Mouse (Mus musculus) testis, adult 2 months (tissue): ENCODE data around the gene Mtfmt. TPM values are rescaled to one million over a fixed set of nuclear protein-coding genes. Genes with fewer than 3 reads are reported as not detected.

Experiments
- H3K27ac ChIP-seq: fragments of 200-500 bp; 2 replicates; pipeline ENCODE4 v1.5.1; 2012; ENCODE audit warnings: low read depth, low read length; ENCODE audit not compliant: control insufficient read depth, insufficient read depth
- H3K27me3 ChIP-seq: fragments of 200-500 bp; 2 replicates; pipeline ENCODE4 v1.6.1; 2012; ENCODE audit warnings: mild to moderate bottlenecking, low read length, moderate library complexity; ENCODE audit not compliant: control insufficient read depth, insufficient read depth
- H3K36me3 ChIP-seq: fragments of 200-500 bp; 2 replicates; pipeline ENCODE4 v1.6.1; 2012; ENCODE audit warnings: mild to moderate bottlenecking, low read length; ENCODE audit not compliant: control insufficient read depth, insufficient read depth
- H3K4me1 ChIP-seq: fragments of 200-500 bp; 2 replicates; pipeline ENCODE4 v1.6.1; 2012; ENCODE audit warnings: low read length; ENCODE audit not compliant: control insufficient read depth, insufficient read depth
- H3K4me3 ChIP-seq: fragments of 200-500 bp; 2 replicates; pipeline ENCODE4 v1.5.1; 2012; ENCODE audit warnings: low read depth, mild to moderate bottlenecking, low read length, moderate library complexity, mixed read lengths; ENCODE audit not compliant: control insufficient read depth
- CTCF ChIP-seq: fragments of 200-500 bp; IDR thresholded peaks from 2 replicates; pipeline ENCODE4 v1.5.1; 2012; ENCODE audit warnings: low read depth, mild to moderate bottlenecking, inconsistent platforms, low read length, moderate library complexity; ENCODE audit not compliant: control insufficient read depth, insufficient read depth, insufficient replicate concordance
- POLR2A ChIP-seq: fragments of 200-500 bp; IDR thresholded peaks from 2 replicates; pipeline ENCODE4 v1.6.1; 2012; ENCODE audit warnings: low read depth, mild to moderate bottlenecking, inconsistent platforms, low read length, moderate library complexity; ENCODE audit not compliant: control insufficient read depth
- polyA plus RNA-seq: library from polyadenylated mRNA; depleted of rRNA; stranded (reverse); fragments of >200 nt; gene quantifications from 2 replicates; pipeline ENCODE4 v1.2.3, GENCODE M21; 2012; rRNA removed

Mtfmt gene
- polyA plus RNA-seq, 1 experiment = 7.4 TPM

GRCm38 (mm10) chr9:65472769-65473168, 37.2 kb downstream of the Mtfmt start:
- H3K27ac ChIP-seq = no peak overlapping the region
- no peak for TF ChIP-seq CTCF
- TF ChIP-seq POLR2A = no peak
- no peaks in the 10 kb centered on the region for H3K36me3 ChIP-seq

GRCm38 (mm10) chr9:65479158-65479557, 43.6 kb downstream of the Mtfmt start:
- Histone ChIP-seq H3K27ac (no peak overlapping the region), H3K27me3 (no peaks in the 10 kb centered on the region), H3K4me1 (no peaks in the 10 kb centered on the region), H3K4me3 (no peak overlapping the region), H3K36me3 (no peaks in the 10 kb centered on the region)
- TF ChIP-seq CTCF (no peak), POLR2A (no peak)

More at GRCm38 (mm10) chr9:65472769-65473168, 37.2 kb downstream of the Mtfmt start:
- Histone ChIP-seq H3K4me1 (no peaks in the 10 kb centered on the region), H3K4me3 (no peak overlapping the region), H3K27me3 (no peaks in the 10 kb centered on the region)

- TF ChIP-seq CTCF = no peak
- no peak for TF ChIP-seq POLR2A
- H3K4me1 ChIP-seq = no peaks in the 10 kb centered on the region
- H3K4me3 ChIP-seq = no peak overlapping the region
- H3K36me3 ChIP-seq = no peaks in the 10 kb centered on the region
- H3K27me3 ChIP-seq = no peaks in the 10 kb centered on the region
- no peak overlapping the region for H3K27ac ChIP-seq
Observed at GRCm38 (mm10) chr9:65480071-65480470, 44.5 kb downstream of the Mtfmt start.

- H3K27ac ChIP-seq = no peak overlapping the region
Observed at GRCm38 (mm10) chr9:65491476-65491875, 55.9 kb downstream of the Mtfmt start.

GRCm38 (mm10) chr9:65492351-65492750, 56.8 kb downstream of the Mtfmt start:
- no peak overlapping the region for H3K27ac ChIP-seq
- H3K4me1 ChIP-seq = no peaks in the 10 kb centered on the region
- H3K4me3 ChIP-seq = no peak overlapping the region
- H3K36me3 ChIP-seq = no peaks in the 10 kb centered on the region
- no peak for TF ChIP-seq CTCF
- TF ChIP-seq POLR2A = no peak
- no peaks in the 10 kb centered on the region for H3K27me3 ChIP-seq

More at GRCm38 (mm10) chr9:65491476-65491875, 55.9 kb downstream of the Mtfmt start:
- TF ChIP-seq POLR2A = no peak
- no peak for TF ChIP-seq CTCF
- Histone ChIP-seq H3K27me3 (no peaks in the 10 kb centered on the region), H3K4me3 (no peak overlapping the region), H3K36me3 (no peaks in the 10 kb centered on the region), H3K4me1 (no peaks in the 10 kb centered on the region)

GRCm38 (mm10) chr9:65492851-65493250, 57.3 kb downstream of the Mtfmt start:
- TF ChIP-seq CTCF (no peak), POLR2A (no peak)
- Histone ChIP-seq H3K4me1 (no peaks in the 10 kb centered on the region), H3K27me3 (no peaks in the 10 kb centered on the region), H3K27ac (no peak overlapping the region), H3K36me3 (no peaks in the 10 kb centered on the region), H3K4me3 (no peak overlapping the region)

- Histone ChIP-seq H3K4me3 (no peak overlapping the region), H3K27me3 (no peaks in the 10 kb centered on the region), H3K4me1 (no peaks in the 10 kb centered on the region), H3K36me3 (no peaks in the 10 kb centered on the region), H3K27ac (no peak overlapping the region)
- TF ChIP-seq POLR2A = no peak
- peak; percentile 27; the same call in 1 of the 2 replicates for TF ChIP-seq CTCF
Observed at GRCm38 (mm10) chr9:65502146-65502545, 66.6 kb downstream of the Mtfmt start.

Other genes with a start within 250 kb of the Mtfmt start
- gene Parp16, start 240.4 kb upstream of the Mtfmt start, polyA plus RNA-seq = 2.2 and 2.3 TPM in 2 replicates
- gene Cilp, start 170.6 kb upstream of the Mtfmt start, polyA plus RNA-seq = 0.26 and 0.33 TPM in 2 replicates
- 45.4 and 50.4 TPM in 2 replicates for gene Clpx, start 141.5 kb upstream of the Mtfmt start, polyA plus RNA-seq
- 10.4 and 10.9 TPM in 2 replicates for gene Pdcd7, start 89.7 kb upstream of the Mtfmt start, polyA plus RNA-seq
- 0.77 and 1.3 TPM in 2 replicates for gene Ubap1l, start 74.7 kb upstream of the Mtfmt start, polyA plus RNA-seq
- gene Kbtbd13, start 44.1 kb upstream of the Mtfmt start, polyA plus RNA-seq = 0.18 and 0.23 TPM in 2 replicates
- gene Rasl12, start 37.3 kb upstream of the Mtfmt start, polyA plus RNA-seq = 5.5 and 6.6 TPM in 2 replicates
- not detected in 2 replicates for gene Slc51b, start 12.8 kb upstream of the Mtfmt start, polyA plus RNA-seq
- gene Spg21, start 25.2 kb downstream of the Mtfmt start, polyA plus RNA-seq = 10.1 and 10.8 TPM in 2 replicates
- gene Ankdd1a, start 84.4 kb downstream of the Mtfmt start, polyA plus RNA-seq = not detected in 2 replicates
- 67.0 and 72.5 TPM in 2 replicates for gene Plekho2, start 144.3 kb downstream of the Mtfmt start, polyA plus RNA-seq
- gene Pif1, start 151.4 kb downstream of the Mtfmt start, polyA plus RNA-seq = 0.40 and 0.79 TPM in 2 replicates
- 11.5 and 14.1 TPM in 2 replicates for gene Rbpms2, start 193.9 kb downstream of the Mtfmt start, polyA plus RNA-seq
- 147 and 148 TPM in 2 replicates for gene Oaz2, start 232.2 kb downstream of the Mtfmt start, polyA plus RNA-seq